Mouse (Mus musculus) spleen, adult 2 months (tissue): ENCODE results near the gene Mical3. TPM values are rescaled to one million over a fixed set of nuclear protein-coding genes. Genes with fewer than 3 reads are reported as not detected.
"Not testable (repeated sequence)": the region's sequence is repeated elsewhere in the genome, so short reads cannot be mapped to it uniquely, and the experiment has no call there.

Experiments used
- DNase-seq, 2 experiments: peaks; one replicate each; pipeline versions ENCODE4 v3.0.0 to v3.0.0-alpha.2; 2012 to 2021; ENCODE audit warnings: low spot score in 2 of 2, low read depth in 1 of 2
- H3K27ac ChIP-seq: fragments of 200-500 bp; 2 replicates; pipeline ENCODE4 v1.5.1; 2012; ENCODE audit warnings: low read length, inconsistent platforms; ENCODE audit not compliant: insufficient read depth
- H3K27me3 ChIP-seq: fragments of 200-500 bp; 2 replicates; pipeline ENCODE4 v1.6.1; 2012; ENCODE audit warnings: mild to moderate bottlenecking, moderate library complexity, low read length, inconsistent platforms; ENCODE audit not compliant: control insufficient read depth, insufficient read depth
- H3K36me3 ChIP-seq: fragments of 200-500 bp; 2 replicates; pipeline ENCODE4 v1.6.1; 2012; ENCODE audit warnings: mild to moderate bottlenecking, low read length, inconsistent platforms; ENCODE audit not compliant: control insufficient read depth, insufficient read depth
- H3K4me1 ChIP-seq: fragments of 200-500 bp; 2 replicates; pipeline ENCODE4 v1.6.1; 2011; ENCODE audit warnings: inconsistent platforms; ENCODE audit not compliant: control insufficient read depth, insufficient read depth, insufficient read length
- H3K4me3 ChIP-seq: fragments of 200-500 bp; 2 replicates; pipeline ENCODE4 v1.5.1; 2011; ENCODE audit warnings: mild to moderate bottlenecking, inconsistent platforms; ENCODE audit not compliant: insufficient read depth, insufficient read length; ENCODE audit errors: extremely low read depth
- CTCF ChIP-seq: fragments of 200-500 bp; IDR thresholded peaks from 2 replicates; pipeline ENCODE4 v1.5.1; 2011; ENCODE audit warnings: mild to moderate bottlenecking, inconsistent platforms; ENCODE audit not compliant: insufficient read depth, insufficient read length, insufficient replicate concordance; ENCODE audit errors: extremely low read depth
- POLR2A ChIP-seq: fragments of 200-500 bp; IDR thresholded peaks from 2 replicates; pipeline ENCODE4 v1.6.1; 2011; ENCODE audit warnings: low read depth, low read length, inconsistent platforms
- WGBS: fragments of 180-500 bp; shearing (Covaris S2); methylation state at CpG from one replicate; pipeline ENCODE4 v1.1.7; 2018; 5-methylcytosine and 5-hydroxymethylcytosine counted together
- polyA plus RNA-seq: library from polyadenylated mRNA; depleted of rRNA; stranded (reverse); fragments of >200 nt; gene quantifications from 2 replicates; pipeline ENCODE4 v1.2.3, GENCODE M21; 2012

The Mical3 gene
- polyA plus RNA-seq, 1 experiment, result 11.2 TPM

GRCm38 (mm10) chr6:120911213-120912007, 219.4 kb downstream of the Mical3 start:
- H3K4me1 ChIP-seq, result peaks cover 30% of the 10 kb centered on the region; the same call in 1 of the 2 replicates
- WGBS, result 55% methylated on average over 13 of the region's 13 CpGs
- H3K36me3 ChIP-seq, result peaks cover 3% of the 10 kb centered on the region; the same call in 1 of the 2 replicates
- TF ChIP-seq CTCF, result no peak
- H3K4me3 ChIP-seq, result no peak overlapping the region
- no peaks in the 10 kb centered on the region for H3K27me3 ChIP-seq
- no peak overlapping the region for H3K27ac ChIP-seq
- DNase-seq, result no peak

DNA sequence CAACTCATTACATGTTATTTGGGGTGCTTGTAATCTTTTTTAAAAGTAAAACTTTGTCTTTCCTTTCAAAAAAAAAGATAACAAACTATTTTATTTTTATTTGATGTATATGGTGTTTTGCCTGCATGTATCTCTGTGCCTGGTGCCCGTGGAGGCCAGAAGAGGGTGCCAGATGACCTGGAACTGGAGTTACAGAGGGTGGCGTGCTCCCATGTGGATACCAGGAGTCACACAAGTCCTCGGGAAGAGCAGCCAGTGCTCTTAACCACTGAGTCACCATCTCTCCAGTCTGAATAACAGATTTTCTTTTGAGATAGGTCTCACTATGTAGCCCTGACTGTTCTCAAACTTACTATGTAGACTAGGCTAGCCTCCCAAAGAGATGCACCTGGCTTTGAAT, 221.3 kb downstream of the Mical3 start:
- TF ChIP-seq CTCF (no peak), POLR2A (no peak)
- 86% methylated on average over 3 of the region's 3 CpGs for WGBS
- Histone ChIP-seq H3K27ac (no peak overlapping the region), H3K36me3 (peaks cover 6% of the 10 kb centered on the region), H3K4me3 (no peak overlapping the region), H3K4me1 (peaks cover 20% of the 10 kb centered on the region; the same call in 1 of the 2 replicates), H3K27me3 (no peaks in the 10 kb centered on the region)
- DNase-seq, result no peak

GRCm38 (mm10) chr6:120907876-120908597, 222.8 kb downstream of the Mical3 start:
- not testable (repeated sequence) for H3K4me3 ChIP-seq, H3K27ac ChIP-seq, DNase-seq, H3K27me3 ChIP-seq, H3K4me1 ChIP-seq, H3K36me3 ChIP-seq
- 81% methylated on average over 10 of the region's 10 CpGs for WGBS

DNA sequence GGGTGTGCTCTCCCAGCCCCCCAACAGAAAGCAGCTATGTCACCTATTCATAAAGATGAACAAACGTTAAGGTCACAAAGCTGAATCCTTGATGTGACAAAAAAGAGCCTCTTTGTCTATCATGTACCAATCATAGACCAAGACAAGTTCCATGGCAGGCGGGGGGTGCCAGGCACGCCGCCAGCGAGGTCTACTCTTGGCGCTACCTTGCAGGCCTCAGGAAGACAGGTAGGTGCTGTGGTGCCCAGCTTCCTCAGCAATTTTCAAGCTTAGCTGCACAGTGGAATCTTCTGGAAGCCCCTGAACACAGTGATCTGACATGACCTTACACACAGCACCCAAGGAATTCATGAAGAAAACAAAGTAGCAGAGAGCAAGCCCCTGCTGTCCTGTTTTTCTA, 224.3 kb downstream of the Mical3 start:
- no peak for DNase-seq
- H3K27ac ChIP-seq, result no peak overlapping the region
- H3K27me3 ChIP-seq, result no peaks in the 10 kb centered on the region
- 89% methylated on average over 6 of the region's 6 CpGs for WGBS
- peaks cover 8% of the 10 kb centered on the region; the same call in 1 of the 2 replicates for H3K4me1 ChIP-seq
- TF ChIP-seq CTCF (no peak), POLR2A (no peak)
- peaks cover 6% of the 10 kb centered on the region for H3K36me3 ChIP-seq
- no peak overlapping the region for H3K4me3 ChIP-seq

GRCm38 (mm10) chr6:120905111-120905510, 225.7 kb downstream of the Mical3 start:
- 88% methylated on average over 5 of the region's 5 CpGs for WGBS
- no peak overlapping the region for H3K27ac ChIP-seq
- no peak for DNase-seq

GRCm38 (mm10) chr6:120903961-120904360, 226.8 kb downstream of the Mical3 start:
- DNase-seq, result no peak
- Histone ChIP-seq H3K4me1 (peaks cover 10% of the 10 kb centered on the region; the same call in 1 of the 2 replicates), H3K36me3 (peaks cover 11% of the 10 kb centered on the region), H3K4me3 (no peak overlapping the region), H3K27me3 (no peaks in the 10 kb centered on the region), H3K27ac (no peak overlapping the region)
- 81% methylated on average over 11 of the region's 11 CpGs for WGBS
- TF ChIP-seq POLR2A (no peak), CTCF (no peak)

More at GRCm38 (mm10) chr6:120905111-120905510, 225.7 kb downstream of the Mical3 start:
- no peaks in the 10 kb centered on the region for H3K27me3 ChIP-seq
- H3K36me3 ChIP-seq, result peaks cover 8% of the 10 kb centered on the region
- TF ChIP-seq POLR2A (no peak), CTCF (no peak)
- H3K4me1 ChIP-seq, result peaks cover 10% of the 10 kb centered on the region; the same call in 1 of the 2 replicates
- H3K4me3 ChIP-seq, result no peak overlapping the region

DNA sequence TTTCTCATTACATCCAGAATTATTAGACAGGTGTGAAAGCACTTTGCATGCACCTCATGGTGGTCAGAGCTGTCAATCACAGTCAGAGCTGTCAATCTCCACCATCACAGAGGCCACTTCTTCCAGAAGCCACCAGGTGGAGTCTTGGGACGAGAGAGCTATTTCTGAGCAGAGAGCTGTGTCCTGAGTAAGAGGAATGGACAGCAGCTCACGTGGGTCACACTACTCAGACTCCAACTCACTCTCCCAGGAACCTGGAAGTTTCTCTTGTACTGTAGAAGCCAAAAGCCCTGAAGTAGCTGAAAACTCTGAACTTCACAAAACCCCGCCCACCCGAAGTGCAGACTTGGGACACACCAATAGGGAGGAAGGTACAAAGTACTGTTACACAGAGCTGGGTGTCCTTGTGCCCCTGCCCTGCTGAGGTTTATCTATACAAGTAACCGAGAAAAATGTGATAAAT, 227.3 kb downstream of the Mical3 start:
- 57% methylated on average over 5 of the region's 5 CpGs for WGBS

More for the DNA sequence above, 227.3 kb downstream of the Mical3 start:
- Histone ChIP-seq H3K27me3 (no peaks in the 10 kb centered on the region), H3K27ac (no peak overlapping the region), H3K36me3 (peaks cover 11% of the 10 kb centered on the region), H3K4me1 (peaks cover 10% of the 10 kb centered on the region; the same call in 1 of the 2 replicates), H3K4me3 (no peak overlapping the region)
- TF ChIP-seq POLR2A (no peak), CTCF (peak; percentile 22; the same call in 1 of the 2 replicates)
- peak in 1 of 2 experiments; percentile 28 for DNase-seq
